Mouse (Mus musculus) embryo, embryonic 11 days (tissue): ENCODE results near the gene Sowaha.

Source experiments
- DNase-seq: peaks from one replicate; pipeline ENCODE4 v3.0.0-alpha.2; 2015

Gene Sowaha

GRCm38 (mm10) chr11:53469968-53470695 lies 9.9 kb downstream of the Sowaha start, which contains the start of gene Gm9837:
Gene Gm9837, minus strand, starts transcription at chr11:53470479.
- peak; percentile 95 for DNase-seq

- DNase-seq, result no peak
These were observed 10.6 kb downstream of the Sowaha start for GRCm38 (mm10) chr11:53469294-53469967.

GRCm38 (mm10) chr11:53466231-53466971 lies 13.7 kb downstream of the Sowaha start:
- peak; percentile 90 for DNase-seq

GRCm38 (mm10) chr11:53463551-53464424 lies 16.3 kb downstream of the Sowaha start:
- DNase-seq, result peak; percentile 71

- no peak for DNase-seq
These were observed 18.3 kb downstream of the Sowaha start for GRCm38 (mm10) chr11:53461727-53462126.

- no peak for DNase-seq
These were observed 19.9 kb downstream of the Sowaha start for GRCm38 (mm10) chr11:53460192-53460591.

GRCm38 (mm10) chr11:53458996-53459395 lies 21.1 kb downstream of the Sowaha start:
- DNase-seq, result no peak

- peak; percentile 44 for DNase-seq
These were observed 22.6 kb downstream of the Sowaha start for GRCm38 (mm10) chr11:53457372-53457954.

- peak; percentile 82 for DNase-seq
These were observed 23.4 kb downstream of the Sowaha start, which contains the start of the genes Gm10447 and Shroom1 for GRCm38 (mm10) chr11:53456474-53457371. Gene Gm10447, minus strand, starts transcription at chr11:53457110. Gene Shroom1, plus strand, starts transcription at chr11:53457205.

GRCm38 (mm10) chr11:53453031-53453430 lies 27.0 kb downstream of the Sowaha start:
- no peak for DNase-seq

GRCm38 (mm10) chr11:53452396-53452795 lies 27.7 kb downstream of the Sowaha start:
- DNase-seq, result no peak

GRCm38 (mm10) chr11:53451361-53451760 lies 28.7 kb downstream of the Sowaha start:
- no peak for DNase-seq

- no peak for DNase-seq
These were observed 29.9 kb downstream of the Sowaha start for GRCm38 (mm10) chr11:53450070-53450705.

- DNase-seq, result no peak
These were observed 31.5 kb downstream of the Sowaha start for GRCm38 (mm10) chr11:53448529-53448928.

- no peak for DNase-seq
These were observed 32.1 kb downstream of the Sowaha start for GRCm38 (mm10) chr11:53447996-53448395.

GRCm38 (mm10) chr11:53446183-53446582 lies 33.9 kb downstream of the Sowaha start:
- no peak for DNase-seq

- DNase-seq, result no peak
These were observed 34.5 kb downstream of the Sowaha start for GRCm38 (mm10) chr11:53445562-53445961.

GRCm38 (mm10) chr11:53443861-53444260 lies 36.2 kb downstream of the Sowaha start:
- no peak for DNase-seq

- peak; percentile 30 for DNase-seq
These were observed 38.2 kb downstream of the Sowaha start for GRCm38 (mm10) chr11:53441921-53442320.

- DNase-seq, result no peak
These were observed 43.7 kb downstream of the Sowaha start for GRCm38 (mm10) chr11:53436338-53436737.
